Mouse (Mus musculus) liver, postnatal 0 days (tissue): ENCODE measurements around the gene Zfp948. TPM values are rescaled to one million over a fixed set of nuclear protein-coding genes. Genes with fewer than 3 reads are reported as not detected.

ENCODE experiments used
- ATAC-seq: fragments of 200-750 bp; cut with Nextera tagmentation; 2 replicates; pipeline ENCODE4 v1.8.0; 2017; ENCODE audit warnings: mild to moderate bottlenecking, moderate library complexity
- DNase-seq: peaks from one replicate; pipeline ENCODE4 v3.0.0-alpha.2; 2016
- H3K27ac ChIP-seq: fragments of 300-500 bp; sonication (generic); 2 replicates; pipeline ENCODE4 v1.5.1; 2014; ENCODE audit warnings: antibody characterized with exemption, moderate library complexity, mild to moderate bottlenecking, low read depth
- H3K27me3 ChIP-seq: fragments of 300-500 bp; sonication (generic); 2 replicates; pipeline ENCODE4 v1.6.1; 2014; ENCODE audit warnings: low read length, control low read depth, mixed read lengths; ENCODE audit not compliant: insufficient read depth
- H3K36me3 ChIP-seq: fragments of 300-500 bp; sonication (generic); replicated peaks from 2 replicates; pipeline ENCODE4 v1.6.1; 2014; ENCODE audit warnings: mild to moderate bottlenecking, control low read depth, low read length, moderate library complexity, mixed read lengths; ENCODE audit not compliant: insufficient read depth
- H3K4me1 ChIP-seq: fragments of 300-500 bp; sonication (generic); 2 replicates; pipeline ENCODE4 v1.6.1; 2014; ENCODE audit warnings: antibody characterized with exemption, mild to moderate bottlenecking, control low read depth; ENCODE audit not compliant: insufficient read depth
- H3K4me2 ChIP-seq: fragments of 300-500 bp; sonication (generic); 2 replicates; pipeline ENCODE4 v1.6.1; 2014; ENCODE audit warnings: low read depth, mild to moderate bottlenecking, low read length, moderate library complexity, mixed read lengths
- H3K4me3 ChIP-seq: fragments of 300-500 bp; sonication (generic); 2 replicates; pipeline ENCODE4 v1.5.1; 2014; ENCODE audit warnings: low read depth, low read length
- H3K9ac ChIP-seq: fragments of 300-500 bp; sonication (generic); replicated peaks from 2 replicates; pipeline ENCODE4 v1.6.1; 2014; ENCODE audit warnings: mild to moderate bottlenecking, moderate library complexity
- H3K9me3 ChIP-seq: fragments of 300-500 bp; sonication (generic); 2 replicates; pipeline ENCODE4 v1.6.1; 2016; ENCODE audit warnings: mild to moderate bottlenecking, control low read depth, low read length, mixed read lengths
- CTCF ChIP-seq: sonication (generic); IDR thresholded peaks from 2 replicates; pipeline ENCODE4 v1.5.1; 2016; ENCODE audit warnings: antibody characterized with exemption, low read depth
- EP300 ChIP-seq: IDR thresholded peaks from 2 replicates; pipeline ENCODE4 v1.6.1; 2016; ENCODE audit warnings: antibody characterized with exemption, low read depth, mild to moderate bottlenecking
- WGBS: fragments of 180-500 bp; shearing (Covaris S2); extraction: QIAGEN DNeasy Blood & Tissue Kit; methylation state at CpG from one replicate; pipeline ENCODE4 v1.1.7; 2014; ENCODE audit not compliant: insufficient replicate concordance; 5-methylcytosine and 5-hydroxymethylcytosine counted together
- polyA plus RNA-seq: library from polyadenylated mRNA; unstranded; fragments of >200 nt; fragmentation: Nextera tagmentation; extraction: Ambion mirVana; gene quantifications from 2 replicates; pipeline ENCODE4 v1.2.1, GENCODE M21; 2015

Gene Zfp948
- 3.2 and 3.7 TPM in 2 replicates for polyA plus RNA-seq

DNA sequence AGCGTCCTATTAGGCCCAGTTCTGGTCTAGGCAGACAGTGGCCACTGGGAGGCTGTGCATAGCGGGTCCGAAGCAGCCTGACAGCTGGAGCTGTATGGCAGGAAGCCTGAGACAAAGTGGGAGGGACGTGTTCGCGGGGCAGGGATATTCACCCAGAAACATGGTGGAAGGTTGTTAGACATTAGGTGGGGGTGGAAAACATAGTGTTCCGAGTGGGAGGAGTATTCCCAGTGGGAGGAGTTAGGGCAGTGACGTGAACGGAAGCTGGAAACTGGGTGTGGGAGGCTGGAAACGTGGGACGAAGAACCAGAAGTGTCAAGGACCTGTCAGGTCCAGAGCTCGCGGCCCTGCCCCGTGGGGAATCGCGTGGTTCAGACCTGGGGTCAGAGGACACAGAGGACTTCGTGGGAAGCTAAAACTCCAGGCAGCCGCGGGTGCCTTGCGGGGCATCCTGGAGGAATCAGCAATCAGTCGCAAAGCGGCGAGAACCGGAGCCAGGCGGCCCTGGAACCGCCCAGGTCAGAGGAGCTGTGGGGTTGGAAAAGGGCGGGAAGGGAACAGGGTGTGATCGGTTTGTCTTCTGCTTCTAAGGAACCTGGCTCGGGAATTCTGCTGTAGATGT is at the start of gene Zfp948:
Zfp948 (plus strand) TSS at position 281 of the 622 bp plus-strand sequence.
- Histone ChIP-seq H3K36me3 (no peaks in the 10 kb centered on the region), H3K27ac (peak within 1 kb of the TSS; percentile 91), H3K4me1 (peaks cover 4% of the 10 kb centered on the region; the same call in 1 of the 2 replicates), H3K9ac (peak within 1 kb of the TSS; percentile 81), H3K27me3 (no peaks in the 10 kb centered on the region), H3K4me3 (peak within 1 kb of the TSS; percentile 67), H3K4me2 (peak within 1 kb of the TSS; percentile 72), H3K9me3 (no peaks in the 10 kb centered on the region)
- peak; percentile 32; the same call in 1 of the 2 replicates for TF ChIP-seq CTCF
- peak; percentile 60; the same call in 1 of the 2 replicates for TF ChIP-seq EP300
- under 1% methylated on average over 29 of the region's 29 CpGs for WGBS
- peak; percentile 94 for ATAC-seq
- DNase-seq: peak; percentile 85

- 21% methylated on average over 4 of the region's 4 CpGs for WGBS
- Histone ChIP-seq H3K9ac (peak overlapping the region; percentile 80), H3K4me2 (peak overlapping the region; percentile 97), H3K4me1 (peaks cover 7% of the 10 kb centered on the region), H3K4me3 (peak overlapping the region; percentile 70), H3K9me3 (no peaks in the 10 kb centered on the region), H3K36me3 (no peaks in the 10 kb centered on the region), H3K27me3 (no peaks in the 10 kb centered on the region), H3K27ac (peak overlapping the region; percentile 89)
- no peak for ATAC-seq
- DNase-seq: no peak
- TF ChIP-seq CTCF: no peak
- TF ChIP-seq EP300: no peak
Observed at GRCm38 (mm10) chr17:21517130-21517671, 49.6 kb upstream of the Zfp948 start.

DNA sequence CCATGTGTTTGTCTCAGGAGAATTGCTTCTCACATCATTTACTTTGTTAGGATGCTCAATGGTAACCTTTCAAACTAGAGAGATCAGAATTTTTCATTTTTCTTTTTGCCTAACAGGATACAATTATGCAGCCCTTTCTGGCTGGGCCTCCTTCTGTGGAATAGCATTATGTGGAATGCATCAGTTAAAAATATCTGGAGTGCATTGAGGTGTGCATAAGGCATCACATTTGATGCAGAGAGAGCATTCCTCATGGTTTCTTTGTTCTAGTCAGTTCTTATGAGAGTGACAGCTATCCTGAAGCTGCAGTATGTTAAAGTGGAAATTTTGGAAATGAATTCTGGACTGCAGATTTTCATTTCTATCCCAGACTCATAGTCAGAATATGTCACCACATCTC is 40.5 kb upstream of the Zfp948 start:
- Histone ChIP-seq H3K4me3 (no peak overlapping the region), H3K27me3 (no peaks in the 10 kb centered on the region), H3K27ac (no peak overlapping the region), H3K9me3 (no peaks in the 10 kb centered on the region), H3K36me3 (no peaks in the 10 kb centered on the region), H3K4me1 (no peaks in the 10 kb centered on the region), H3K9ac (no peak overlapping the region), H3K4me2 (no peak overlapping the region)
- ATAC-seq: no peak
- no peak for DNase-seq
- TF ChIP-seq CTCF: no peak
- no peak for TF ChIP-seq EP300

DNA sequence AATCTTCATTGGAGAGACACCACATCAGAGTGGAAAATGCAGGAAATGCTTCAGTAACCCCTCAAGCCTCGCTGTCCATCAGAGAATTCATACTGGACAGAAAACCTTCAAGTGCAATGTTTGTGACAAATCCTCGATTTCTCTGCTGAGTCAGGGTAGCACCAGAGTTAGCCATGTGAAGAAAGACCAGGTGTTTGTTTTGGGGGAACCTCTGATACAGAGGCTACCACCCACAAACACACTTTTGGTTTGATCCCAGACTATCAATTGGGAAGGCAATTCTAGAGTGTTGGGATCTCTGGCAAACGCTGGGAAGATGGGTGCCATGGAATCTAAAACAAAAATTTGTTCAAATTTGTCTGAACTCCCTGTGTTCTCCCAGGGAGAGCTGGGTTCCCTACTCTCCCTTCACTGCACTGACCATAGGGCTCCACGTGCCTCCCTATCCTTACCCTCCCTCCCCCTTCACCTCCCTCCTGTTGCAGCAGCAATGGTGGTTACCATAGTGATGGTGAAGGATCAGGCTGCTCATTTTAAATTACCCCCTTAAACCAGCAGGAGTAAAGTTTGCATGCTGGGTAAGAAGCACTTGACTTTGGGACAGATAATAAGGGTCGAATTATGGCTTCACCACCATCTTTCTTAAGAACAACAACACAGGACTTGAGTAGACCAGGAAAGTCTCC is 36.0 kb upstream of the Zfp948 start:
- no peak overlapping the region for H3K9ac ChIP-seq
- no peaks in the 10 kb centered on the region for H3K27me3 ChIP-seq
- no peak overlapping the region for H3K4me2 ChIP-seq
- 73% methylated on average over 5 of the region's 5 CpGs for WGBS
- no peak for ATAC-seq
- DNase-seq: no peak
- no peak for TF ChIP-seq EP300
- no peak for TF ChIP-seq CTCF
- H3K36me3 ChIP-seq: no peaks in the 10 kb centered on the region
- H3K4me3 ChIP-seq: no peak overlapping the region
- H3K9me3 ChIP-seq: no peaks in the 10 kb centered on the region
- H3K4me1 ChIP-seq: peaks cover 26% of the 10 kb centered on the region
- H3K27ac ChIP-seq: no peak overlapping the region

- H3K27me3 ChIP-seq: no peaks in the 10 kb centered on the region
- H3K9ac ChIP-seq: no peak overlapping the region
- H3K9me3 ChIP-seq: no peaks in the 10 kb centered on the region
- H3K4me1 ChIP-seq: peaks cover 26% of the 10 kb centered on the region
- ATAC-seq (no peak; the same call in 1 of the 2 replicates), DNase-seq (no peak)
- H3K4me2 ChIP-seq: peak overlapping the region; percentile 77
- H3K4me3 ChIP-seq: peak overlapping the region; percentile 70
- TF ChIP-seq EP300 (no peak), CTCF (no peak)
- WGBS: 72% methylated on average over 5 of the region's 5 CpGs
- H3K27ac ChIP-seq: peak overlapping the region; percentile 93
- H3K36me3 ChIP-seq: no peaks in the 10 kb centered on the region
Observed at GRCm38 (mm10) chr17:21531621-21532020, 35.2 kb upstream of the Zfp948 start.
